Mouse (Mus musculus): ENCODE measurements around the gene Rps3. TPM values are rescaled to one million over a fixed set of nuclear protein-coding genes. Genes with fewer than 3 reads are reported as not detected.
A peak's percentile ranks its signal among the peaks of the same experiment; 100 is the strongest.

The Rps3 gene
- polyA plus RNA-seq, 2 experiments, result 661 to 811 TPM

- Histone ChIP-seq H3K4me1 (replicated peaks; ENCODE audit: control insufficient read depth in 2 of 2, insufficient read depth in 2 of 2, low read length in 1 of 2) (no peaks in the 10 kb centered on the region), H3K9me3 (ENCODE audit: control insufficient read depth, low read length) (no peaks in the 10 kb centered on the region), H3K4me3 (ENCODE audit: insufficient read depth in 1 of 2, low read depth in 2 of 2, low read length in 2 of 2) (no peak overlapping the region), H3K4me2 (ENCODE audit: low read depth) (no peak overlapping the region), H3K36me3 (replicated peaks; ENCODE audit: control insufficient read depth, insufficient read depth, low read depth) (no peaks in the 10 kb centered on the region), H3K27me3 (ENCODE audit: control insufficient read depth, insufficient read depth, low read length) (no peaks in the 10 kb centered on the region), H3K9ac (replicated peaks) (no peak overlapping the region), H3K27ac (no peak overlapping the region)
- WGBS (ENCODE audit: insufficient replicate concordance), result 47% methylated on average over 6 of the region's 6 CpGs
- TF ChIP-seq EP300 (IDR thresholded peaks at IDR 0.05; ENCODE audit: low read depth) (no peak), CTCF (IDR thresholded peaks at IDR 0.05; ENCODE audit: low read depth) (no peak)
- DNase-seq (ENCODE audit: low read depth in 3 of 3, low spot score in 3 of 3), result no peak
- ATAC-seq (ENCODE audit: insufficient read depth), result no peak; the same call in 1 of the 2 replicates
Observed at GRCm38 (mm10) chr7:99441534-99442072, 41.9 kb downstream of the Rps3 start.

- H3K9me3 ChIP-seq (ENCODE audit: control insufficient read depth, low read length), result no peaks in the 10 kb centered on the region
- no peaks in the 10 kb centered on the region for H3K27me3 ChIP-seq (ENCODE audit: control insufficient read depth, insufficient read depth, low read length)
- TF ChIP-seq CTCF (IDR thresholded peaks at IDR 0.05; ENCODE audit: low read depth) (peak; percentile 35; the same call in 1 of the 2 replicates), EP300 (IDR thresholded peaks at IDR 0.05; ENCODE audit: low read depth) (no peak)
- no peak overlapping the region for H3K27ac ChIP-seq
- no peak for DNase-seq (ENCODE audit: low read depth in 3 of 3, low spot score in 3 of 3)
- ATAC-seq (ENCODE audit: insufficient read depth), result no peak
- no peak overlapping the region for H3K4me2 ChIP-seq (ENCODE audit: low read depth)
- H3K36me3 ChIP-seq (replicated peaks; ENCODE audit: control insufficient read depth, insufficient read depth, low read depth), result no peaks in the 10 kb centered on the region
- peaks cover 0 to 2% of the 10 kb centered on the region in 2 experiments; a peak in 1 of 4 replicates for H3K4me1 ChIP-seq (replicated peaks; ENCODE audit: control insufficient read depth in 2 of 2, insufficient read depth in 2 of 2, low read length in 1 of 2)
- no peak overlapping the region for H3K4me3 ChIP-seq (ENCODE audit: insufficient read depth in 1 of 2, low read depth in 2 of 2, low read length in 2 of 2)
- H3K9ac ChIP-seq (replicated peaks), result no peak overlapping the region
- 62% methylated on average over 10 of the region's 10 CpGs for WGBS (ENCODE audit: insufficient replicate concordance)
Observed at GRCm38 (mm10) chr7:99438881-99439280, 44.7 kb downstream of the Rps3 start.

GRCm38 (mm10) chr7:99436530-99436929, 47.0 kb downstream of the Rps3 start:
- Histone ChIP-seq H3K4me1 (replicated peaks; ENCODE audit: control insufficient read depth in 2 of 2, insufficient read depth in 2 of 2, low read length in 1 of 2) (peaks cover 0 to 4% of the 10 kb centered on the region in 2 experiments; a peak in 1 of 4 replicates), H3K27ac (no peak overlapping the region), H3K4me2 (ENCODE audit: low read depth) (no peak overlapping the region), H3K4me3 (ENCODE audit: insufficient read depth in 1 of 2, low read depth in 2 of 2, low read length in 2 of 2) (no peak overlapping the region), H3K27me3 (ENCODE audit: control insufficient read depth, insufficient read depth, low read length) (no peaks in the 10 kb centered on the region), H3K9me3 (ENCODE audit: control insufficient read depth, low read length) (no peaks in the 10 kb centered on the region), H3K9ac (replicated peaks) (no peak overlapping the region), H3K36me3 (replicated peaks; ENCODE audit: control insufficient read depth, insufficient read depth, low read depth) (no peaks in the 10 kb centered on the region)
- TF ChIP-seq EP300 (IDR thresholded peaks at IDR 0.05; ENCODE audit: low read depth) (no peak), CTCF (IDR thresholded peaks at IDR 0.05; ENCODE audit: low read depth) (no peak)
- no peak for DNase-seq (ENCODE audit: low read depth in 3 of 3, low spot score in 3 of 3)
- ATAC-seq (ENCODE audit: insufficient read depth), result no peak
- WGBS (ENCODE audit: insufficient replicate concordance), result 31% methylated on average over 4 of the region's 4 CpGs

- Histone ChIP-seq H3K4me1 (replicated peaks; ENCODE audit: control insufficient read depth in 2 of 2, insufficient read depth in 2 of 2, low read length in 1 of 2) (peaks cover 0 to 4% of the 10 kb centered on the region in 2 experiments; a peak in 1 of 4 replicates), H3K27ac (no peak overlapping the region), H3K4me3 (ENCODE audit: insufficient read depth in 1 of 2, low read depth in 2 of 2, low read length in 2 of 2) (0 out of 4 replicates have a peak overlapping the region, but pooled peaks of 1 of the 2 experiments have one; percentile 13), H3K9ac (replicated peaks) (no peak overlapping the region), H3K36me3 (replicated peaks; ENCODE audit: control insufficient read depth, insufficient read depth, low read depth) (no peaks in the 10 kb centered on the region), H3K27me3 (ENCODE audit: control insufficient read depth, insufficient read depth, low read length) (no peaks in the 10 kb centered on the region), H3K9me3 (ENCODE audit: control insufficient read depth, low read length) (no peaks in the 10 kb centered on the region), H3K4me2 (ENCODE audit: low read depth) (peak overlapping the region; percentile 27; the same call in 1 of the 2 replicates)
- no peak for ATAC-seq (ENCODE audit: insufficient read depth)
- no peak for TF ChIP-seq CTCF (IDR thresholded peaks at IDR 0.05; ENCODE audit: low read depth)
- TF ChIP-seq EP300 (IDR thresholded peaks at IDR 0.05; ENCODE audit: low read depth), result no peak
- DNase-seq (ENCODE audit: low read depth in 3 of 3, low spot score in 3 of 3), result peak in 1 of 3 experiments; percentile 11
- 19% methylated on average over 12 of the region's 12 CpGs for WGBS (ENCODE audit: insufficient replicate concordance)
Observed at GRCm38 (mm10) chr7:99434672-99435250, 48.8 kb downstream of the Rps3 start.

GRCm38 (mm10) chr7:99432863-99433262, 50.7 kb downstream of the Rps3 start:
- Histone ChIP-seq H3K9ac (replicated peaks) (no peak overlapping the region), H3K27me3 (ENCODE audit: control insufficient read depth, insufficient read depth, low read length) (no peaks in the 10 kb centered on the region), H3K4me3 (ENCODE audit: insufficient read depth in 1 of 2, low read depth in 2 of 2, low read length in 2 of 2) (no peak overlapping the region), H3K4me2 (ENCODE audit: low read depth) (no peak overlapping the region), H3K4me1 (replicated peaks; ENCODE audit: control insufficient read depth in 2 of 2, insufficient read depth in 2 of 2, low read length in 1 of 2) (peaks cover 0 to 4% of the 10 kb centered on the region in 2 experiments; a peak in 1 of 4 replicates), H3K9me3 (ENCODE audit: control insufficient read depth, low read length) (no peaks in the 10 kb centered on the region), H3K36me3 (replicated peaks; ENCODE audit: control insufficient read depth, insufficient read depth, low read depth) (no peaks in the 10 kb centered on the region), H3K27ac (no peak overlapping the region)
- 45% methylated on average over 6 of the region's 6 CpGs for WGBS (ENCODE audit: insufficient replicate concordance)
- ATAC-seq (ENCODE audit: insufficient read depth), result no peak
- TF ChIP-seq EP300 (IDR thresholded peaks at IDR 0.05; ENCODE audit: low read depth), result no peak
- no peak for TF ChIP-seq CTCF (IDR thresholded peaks at IDR 0.05; ENCODE audit: low read depth)
- no peak for DNase-seq (ENCODE audit: low read depth in 3 of 3, low spot score in 3 of 3)

Data from liver, embryonic 14.5 days (tissue).